Mouse (Mus musculus) lung, adult 2 months (tissue): Measurements from ENCODE around the gene Thumpd3. TPM values are rescaled to one million over a fixed set of nuclear protein-coding genes. Genes with fewer than 3 reads are reported as not detected.

Experiments used
- DNase-seq: peaks from one replicate; pipeline ENCODE4 v3.0.0; 2022
- H3K4me1 ChIP-seq: fragments of 200-500 bp; 2 replicates; pipeline ENCODE4 v1.6.1; 2011; ENCODE audit warnings: low read length; ENCODE audit not compliant: control insufficient read depth, insufficient read depth
- H3K4me3 ChIP-seq: fragments of 200-500 bp; replicated peaks from 2 replicates; pipeline ENCODE3; 2011; ENCODE audit warnings: low read depth, mild to moderate bottlenecking, control low read depth, low read length; ENCODE audit errors: extremely low read depth
- CTCF ChIP-seq: fragments of 200-500 bp; IDR thresholded peaks from 2 replicates; pipeline ENCODE4 v1.5.1; 2011; ENCODE audit warnings: mild to moderate bottlenecking, low read length, control low read depth; ENCODE audit not compliant: insufficient read depth
- POLR2A ChIP-seq: fragments of 200-500 bp; IDR thresholded peaks from 2 replicates; pipeline ENCODE4 v1.6.1; 2011; ENCODE audit warnings: low read depth, mild to moderate bottlenecking, control low read depth, low read length, borderline replicate concordance; ENCODE audit errors: extremely low read depth
- WGBS: fragments of 180-500 bp; shearing (Covaris S2); methylation state at CpG from one replicate; pipeline ENCODE4 v1.1.7; 2018; 5-methylcytosine and 5-hydroxymethylcytosine counted together
- polyA plus RNA-seq: library from polyadenylated mRNA; depleted of rRNA; stranded (reverse); fragments of >200 nt; gene quantifications from 2 replicates; pipeline ENCODE4 v1.2.3, GENCODE M21; 2012

The Thumpd3 gene
- polyA plus RNA-seq, 1 experiment: 5.8 TPM

- DNase-seq: no peak
These were observed 28.5 kb upstream of the Thumpd3 start for GRCm38 (mm10) chr6:113017500-113018047.

DNA sequence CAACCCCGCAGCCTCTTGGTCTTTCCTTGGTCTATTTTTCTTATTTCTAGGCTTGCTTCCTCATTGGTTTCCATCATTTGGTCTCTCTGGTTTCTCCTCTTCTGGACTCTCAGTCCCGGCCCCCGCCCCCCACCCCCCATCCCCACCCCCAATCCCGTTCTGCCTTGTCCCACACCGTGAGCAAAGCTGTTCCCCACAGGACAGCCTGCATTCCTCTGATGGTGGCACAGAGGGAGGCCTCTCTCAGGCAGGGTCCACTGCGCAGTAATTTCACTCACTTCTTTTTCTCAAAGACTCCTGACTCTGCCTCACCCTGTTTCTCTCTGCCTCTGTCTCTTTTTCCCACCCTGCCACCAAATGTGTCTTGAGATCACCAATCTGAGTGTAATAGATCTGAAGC, 27.9 kb upstream of the Thumpd3 start:
- Histone ChIP-seq H3K4me3 (no peak overlapping the region), H3K4me1 (peaks cover 2% of the 10 kb centered on the region; the same call in 1 of the 2 replicates)
- DNase-seq: no peak
- TF ChIP-seq CTCF: no peak
- TF ChIP-seq POLR2A: no peak
- 38% methylated on average over 6 of the region's 6 CpGs for WGBS

More at GRCm38 (mm10) chr6:113017500-113018047, 28.5 kb upstream of the Thumpd3 start:
- no peak for TF ChIP-seq POLR2A
- Histone ChIP-seq H3K4me3 (no peak overlapping the region), H3K4me1 (peaks cover 2% of the 10 kb centered on the region; the same call in 1 of the 2 replicates)
- 28% methylated on average over 12 of the region's 12 CpGs for WGBS

DNA sequence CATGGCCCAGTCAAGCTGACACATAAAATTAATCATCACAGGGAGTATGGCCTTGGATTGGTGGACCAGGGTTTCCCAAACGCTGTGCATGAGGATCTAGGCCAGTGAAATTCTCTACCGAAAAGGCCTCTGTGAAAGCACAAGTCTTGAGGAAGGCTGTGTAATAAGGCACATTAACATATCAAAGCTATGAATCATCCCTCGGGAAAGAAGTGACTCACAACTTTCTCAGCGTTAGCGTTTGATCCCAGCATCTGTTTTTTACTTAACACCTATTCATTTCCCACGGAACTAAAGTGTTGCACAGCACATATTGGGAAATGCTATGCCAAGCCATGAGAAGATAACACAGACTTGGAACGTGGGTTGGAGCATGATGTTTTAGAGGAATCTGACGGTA, 21.2 kb upstream of the Thumpd3 start:
- 28% methylated on average over 8 of the region's 8 CpGs for WGBS
- no peak for TF ChIP-seq CTCF
- no peak for TF ChIP-seq POLR2A
- no peaks in the 10 kb centered on the region for H3K4me1 ChIP-seq
- H3K4me3 ChIP-seq: no peak overlapping the region
- no peak for DNase-seq

DNA sequence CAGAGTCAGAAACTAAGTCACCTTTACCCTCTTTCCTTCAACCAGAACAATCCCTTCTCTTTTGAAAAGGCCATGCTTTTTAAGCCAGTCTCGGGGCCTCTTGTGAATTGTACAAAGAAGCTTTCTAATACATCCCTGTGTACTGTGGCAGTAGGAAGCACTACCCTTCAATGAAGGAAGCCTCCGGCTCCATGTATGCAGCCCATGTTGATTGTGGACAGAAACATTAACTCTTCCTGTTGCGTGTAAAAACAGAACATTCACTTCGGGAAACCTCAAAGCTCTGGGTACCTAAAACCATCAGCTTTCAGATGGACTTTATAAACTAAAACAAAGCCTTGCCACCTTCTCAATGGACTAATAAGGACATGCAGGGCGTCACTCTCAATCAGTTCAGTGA, 20.3 kb upstream of the Thumpd3 start:
- WGBS: 80% methylated on average over 5 of the region's 5 CpGs
- TF ChIP-seq CTCF (no peak), POLR2A (no peak)

DNA sequence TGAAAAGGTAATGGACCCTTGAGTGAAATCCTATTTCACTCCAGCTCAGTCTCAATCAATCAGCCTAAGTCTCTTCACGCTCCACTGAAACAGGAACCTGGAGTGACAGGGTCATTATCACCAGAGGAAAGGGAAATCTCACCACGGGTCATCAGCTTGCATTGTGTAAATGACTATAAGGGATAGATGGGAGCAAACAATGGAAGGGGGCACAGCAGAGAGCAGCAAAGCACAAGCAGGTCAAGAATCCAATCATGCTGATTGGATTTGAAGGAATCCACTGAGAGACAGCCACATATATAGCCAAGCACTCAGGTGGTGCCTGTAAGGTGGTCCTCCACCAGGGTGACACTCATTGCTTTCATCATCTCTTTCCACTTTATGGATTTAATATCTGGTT, 18.6 kb upstream of the Thumpd3 start:
- no peaks in the 10 kb centered on the region; the same call in 1 of the 2 replicates for H3K4me1 ChIP-seq
- no peak overlapping the region for H3K4me3 ChIP-seq
- TF ChIP-seq CTCF (no peak), POLR2A (no peak)
- WGBS: 46% methylated on average over 2 of the region's 2 CpGs
- no peak for DNase-seq

More for the DNA sequence above, 20.3 kb upstream of the Thumpd3 start:
- H3K4me3 ChIP-seq: no peak overlapping the region
- DNase-seq: no peak
- H3K4me1 ChIP-seq: no peaks in the 10 kb centered on the region; the same call in 1 of the 2 replicates

- Histone ChIP-seq H3K4me1 (no peaks in the 10 kb centered on the region; the same call in 1 of the 2 replicates), H3K4me3 (no peak overlapping the region)
- no peak for DNase-seq
- TF ChIP-seq CTCF (no peak), POLR2A (no peak)
- WGBS: 81% methylated on average over 3 of the region's 3 CpGs
These were observed 17.0 kb upstream of the Thumpd3 start for GRCm38 (mm10) chr6:113029006-113029405.

DNA sequence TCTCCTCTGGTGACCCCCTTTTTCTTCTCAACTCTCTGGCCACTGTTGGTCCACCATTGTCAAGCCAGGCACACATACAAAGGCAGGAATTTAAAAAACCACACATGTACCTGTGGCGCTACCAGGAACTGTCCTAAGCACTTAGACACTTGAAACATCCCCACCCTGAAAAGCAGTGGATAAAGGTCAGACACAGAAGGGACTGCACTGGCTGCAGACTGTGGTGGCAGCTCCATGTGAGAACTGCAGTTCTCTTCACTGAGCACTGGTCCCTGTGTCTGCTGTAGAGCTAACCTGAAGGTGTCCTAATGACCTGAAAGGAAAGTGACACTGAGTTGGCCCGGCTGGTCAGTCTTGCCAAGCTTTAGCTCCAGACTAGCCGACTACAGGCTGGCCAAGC, 15.5 kb upstream of the Thumpd3 start:
- TF ChIP-seq CTCF: no peak
- TF ChIP-seq POLR2A: no peak
- DNase-seq: peak; percentile 14
- Histone ChIP-seq H3K4me3 (no peak overlapping the region), H3K4me1 (no peaks in the 10 kb centered on the region; the same call in 1 of the 2 replicates)
- WGBS: 50% methylated on average over 3 of the region's 3 CpGs

GRCm38 (mm10) chr6:113030970-113031660, 14.9 kb upstream of the Thumpd3 start:
- 55% methylated on average over 10 of the region's 10 CpGs for WGBS
- TF ChIP-seq POLR2A (no peak), CTCF (no peak)
- no peak for DNase-seq
- Histone ChIP-seq H3K4me3 (no peak overlapping the region), H3K4me1 (no peaks in the 10 kb centered on the region; the same call in 1 of the 2 replicates)

DNA sequence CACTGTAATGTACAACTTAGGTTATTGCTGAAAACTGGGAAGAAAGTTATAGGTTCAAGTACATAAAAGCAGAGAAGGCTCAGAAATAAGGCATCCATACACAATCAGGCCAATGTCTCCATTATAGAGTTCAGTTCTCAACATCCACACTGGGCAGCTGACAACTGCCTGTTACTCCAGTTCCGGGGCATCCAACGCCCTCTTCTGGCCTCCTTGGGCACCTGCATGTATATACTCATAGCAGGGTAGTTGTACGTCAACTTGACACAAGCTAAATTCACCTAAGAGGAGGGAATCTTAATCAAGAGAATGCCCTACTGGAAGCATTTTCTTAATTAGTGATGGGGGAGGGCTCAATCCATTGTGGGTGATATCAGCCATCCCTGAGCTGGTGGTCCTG, 13.9 kb upstream of the Thumpd3 start:
- H3K4me3 ChIP-seq: no peak overlapping the region
- no peak for DNase-seq
- 65% methylated on average over 3 of the region's 3 CpGs for WGBS
- TF ChIP-seq CTCF: no peak
- TF ChIP-seq POLR2A: no peak
- no peaks in the 10 kb centered on the region; the same call in 1 of the 2 replicates for H3K4me1 ChIP-seq

- 68% methylated on average over 2 of the region's 2 CpGs for WGBS
- Histone ChIP-seq H3K4me1 (peaks cover 2% of the 10 kb centered on the region), H3K4me3 (no peak overlapping the region)
- no peak for TF ChIP-seq POLR2A
- no peak for TF ChIP-seq CTCF
- DNase-seq: no peak
These were observed 12.8 kb upstream of the Thumpd3 start for GRCm38 (mm10) chr6:113033185-113033584.
